Mouse (Mus musculus): ENCODE measurements around the gene Map2. TPM values are rescaled to one million over a fixed set of nuclear protein-coding genes. Genes with fewer than 3 reads are reported as not detected.

The Map2 gene
- total and polyA plus RNA-seq, 3 experiments = not detected

- no peak overlapping the region for H3K4me3 ChIP-seq (ENCODE audit: control insufficient read depth in 1 of 2, insufficient read depth in 1 of 2, low read depth in 2 of 2, low read length in 2 of 2)
- no peaks in the 10 kb centered on the region for H3K4me1 ChIP-seq (ENCODE audit: control insufficient read depth in 1 of 2, insufficient read depth in 2 of 2, low read length in 2 of 2)
- no peaks in the 10 kb centered on the region for H3K27me3 ChIP-seq (ENCODE audit: control insufficient read depth in 1 of 2, insufficient read depth in 2 of 2, low read length in 2 of 2)
- no peaks in the 10 kb centered on the region for H3K79me2 ChIP-seq (ENCODE audit: control insufficient read depth, insufficient read depth, low read length, poor library complexity)
- TF ChIP-seq MXI1 (IDR thresholded peaks at IDR 0.05; ENCODE audit: low read depth, low read length) = no peak
- TF ChIP-seq MAFK (IDR thresholded peaks at IDR 0.05; ENCODE audit: borderline replicate concordance, low read depth, low read length) = no peak
- no peak for TF ChIP-seq ZMIZ1 (IDR thresholded peaks at IDR 0.05; ENCODE audit: low read depth, low read length)
- no peak overlapping the region for H3K9ac ChIP-seq (ENCODE audit: control insufficient read depth, low read depth, low read length, poor library complexity, severe bottlenecking)
- no peak for DNase-seq (ENCODE audit: low read depth, low spot score)
- no peaks in the 10 kb centered on the region for H3K9me3 ChIP-seq (replicated peaks; ENCODE audit: insufficient read depth, low read length)
- H3K36me3 ChIP-seq (ENCODE audit: control insufficient read depth in 1 of 2, insufficient read depth in 2 of 2, low read length in 2 of 2) = no peaks in the 10 kb centered on the region
- H3K27ac ChIP-seq (ENCODE audit: control insufficient read depth, low read depth, low read length) = no peak overlapping the region
Observed at GRCm38 (mm10) chr1:66388561-66388960, 213.5 kb downstream of the Map2 start.

GRCm38 (mm10) chr1:66394944-66395637 lies 220.0 kb downstream of the Map2 start:
- no peak for DNase-seq (ENCODE audit: low read depth, low spot score)
- no peaks in the 10 kb centered on the region for H3K4me1 ChIP-seq (ENCODE audit: control insufficient read depth in 1 of 2, insufficient read depth in 2 of 2, low read length in 2 of 2)
- H3K27me3 ChIP-seq (ENCODE audit: control insufficient read depth in 1 of 2, insufficient read depth in 2 of 2, low read length in 2 of 2) = no peaks in the 10 kb centered on the region
- no peaks in the 10 kb centered on the region for H3K36me3 ChIP-seq (ENCODE audit: control insufficient read depth in 1 of 2, insufficient read depth in 2 of 2, low read length in 2 of 2)
- no peaks in the 10 kb centered on the region for H3K9me3 ChIP-seq (replicated peaks; ENCODE audit: insufficient read depth, low read length)
- H3K79me2 ChIP-seq (ENCODE audit: control insufficient read depth, insufficient read depth, low read length, poor library complexity) = no peaks in the 10 kb centered on the region
- no peak overlapping the region for H3K27ac ChIP-seq (ENCODE audit: control insufficient read depth, low read depth, low read length)
- H3K9ac ChIP-seq (ENCODE audit: control insufficient read depth, low read depth, low read length, poor library complexity, severe bottlenecking) = no peak overlapping the region
- no peak overlapping the region for H3K4me3 ChIP-seq (ENCODE audit: control insufficient read depth in 1 of 2, insufficient read depth in 1 of 2, low read depth in 2 of 2, low read length in 2 of 2)
- TF ChIP-seq ZC3H11A (IDR thresholded peaks at IDR 0.05; ENCODE audit: low read depth, low read length) (no peak), ZKSCAN1 (IDR thresholded peaks at IDR 0.05; ENCODE audit: low read depth, low read length) (no peak), UBTF (IDR thresholded peaks at IDR 0.05; ENCODE audit: borderline replicate concordance, insufficient read depth, low read depth, low read length) (no peak), TBP (IDR thresholded peaks at IDR 0.05; ENCODE audit: low read depth, low read length) (no peak), POLR2A (IDR thresholded peaks at IDR 0.05; ENCODE audit: control insufficient read depth in 1 of 2, insufficient read depth in 1 of 2, low read depth in 1 of 2, low read length in 2 of 2, poor library complexity in 1 of 2) (no peak)

- Histone ChIP-seq H3K4me3 (ENCODE audit: control insufficient read depth in 1 of 2, insufficient read depth in 1 of 2, low read depth in 2 of 2, low read length in 2 of 2) (no peak overlapping the region), H3K9ac (ENCODE audit: control insufficient read depth, low read depth, low read length, poor library complexity, severe bottlenecking) (no peak overlapping the region), H3K9me3 (replicated peaks; ENCODE audit: insufficient read depth, low read length) (no peaks in the 10 kb centered on the region), H3K4me1 (ENCODE audit: control insufficient read depth in 1 of 2, insufficient read depth in 2 of 2, low read length in 2 of 2) (no peaks in the 10 kb centered on the region), H3K27ac (ENCODE audit: control insufficient read depth, low read depth, low read length) (no peak overlapping the region), H3K36me3 (ENCODE audit: control insufficient read depth in 1 of 2, insufficient read depth in 2 of 2, low read length in 2 of 2) (no peaks in the 10 kb centered on the region), H3K27me3 (ENCODE audit: control insufficient read depth in 1 of 2, insufficient read depth in 2 of 2, low read length in 2 of 2) (no peaks in the 10 kb centered on the region), H3K79me2 (ENCODE audit: control insufficient read depth, insufficient read depth, low read length, poor library complexity) (no peaks in the 10 kb centered on the region)
- DNase-seq (ENCODE audit: low read depth, low spot score) = no peak
- TF ChIP-seq NRF1 (IDR thresholded peaks at IDR 0.05; ENCODE audit: insufficient read depth, low read depth, low read length, poor library complexity, severe bottlenecking) (no peak), MYC (IDR thresholded peaks at IDR 0.05; ENCODE audit: low read depth, low read length) (no peak), MAFK (IDR thresholded peaks at IDR 0.05; ENCODE audit: borderline replicate concordance, low read depth, low read length) (no peak), SMC3 (IDR thresholded peaks at IDR 0.05; ENCODE audit: low read depth, low read length) (no peak), POLR2A (IDR thresholded peaks at IDR 0.05; ENCODE audit: control insufficient read depth in 1 of 2, insufficient read depth in 1 of 2, low read depth in 1 of 2, low read length in 2 of 2, poor library complexity in 1 of 2) (no peak), ZC3H11A (IDR thresholded peaks at IDR 0.05; ENCODE audit: low read depth, low read length) (no peak), POLR2AphosphoS2 (IDR thresholded peaks at IDR 0.05; ENCODE audit: low read length) (no peak)
Observed at GRCm38 (mm10) chr1:66395826-66396225, 220.8 kb downstream of the Map2 start.
